Mouse (Mus musculus) hindbrain, embryonic 13.5 days (tissue): Measurements from ENCODE around the gene Tmc2. TPM values are rescaled to one million over a fixed set of nuclear protein-coding genes. Genes with fewer than 3 reads are reported as not detected.

ENCODE experiments used
- polyA plus RNA-seq: library from polyadenylated mRNA; unstranded; fragments of >200 nt; fragmentation: Nextera tagmentation; extraction: Ambion mirVana; gene quantifications from 2 replicates; pipeline ENCODE4 v1.2.1, GENCODE M21; 2015

Gene Tmc2
- polyA plus RNA-seq, 1 experiment from 2014 or later: not detected

Other genes starting within 250 kb of the Tmc2 start
- 0.04 TPM in 1 of 2 replicates, not detected in the other for gene Tgm3, start 182.8 kb upstream of the Tmc2 start, polyA plus RNA-seq
- gene Tgm6, start 82.8 kb upstream of the Tmc2 start, polyA plus RNA-seq: 0.05 and 0.08 TPM in 2 replicates
- gene Snrpb, start 15.8 kb upstream of the Tmc2 start, polyA plus RNA-seq: 373 and 377 TPM in 2 replicates
- 230 and 253 TPM in 2 replicates for gene Nop56, start 79.2 kb downstream of the Tmc2 start, polyA plus RNA-seq
- gene Idh3b, start 89.4 kb downstream of the Tmc2 start, polyA plus RNA-seq: 156 and 157 TPM in 2 replicates
- 2.6 and 3.1 TPM in 2 replicates for gene Ebf4, start 100.0 kb downstream of the Tmc2 start, polyA plus RNA-seq
- 29.0 and 32.6 TPM in 2 replicates for gene Cpxm1, start 202.4 kb downstream of the Tmc2 start, polyA plus RNA-seq
- gene Gm28372, start 210.0 kb downstream of the Tmc2 start, polyA plus RNA-seq: 0.16 TPM in 1 of 2 replicates, not detected in the other
- 0.68 and 0.83 TPM in 2 replicates for gene 1700020A23Rik, start 210.1 kb downstream of the Tmc2 start, polyA plus RNA-seq
- 0.23 and 0.38 TPM in 2 replicates for gene Tmem239, start 211.3 kb downstream of the Tmc2 start, polyA plus RNA-seq
- gene Vps16, start 229.1 kb downstream of the Tmc2 start, polyA plus RNA-seq: 99.9 and 113 TPM in 2 replicates
- 12.0 and 12.2 TPM in 2 replicates for gene Pced1a, start 229.5 kb downstream of the Tmc2 start, polyA plus RNA-seq